Mouse (Mus musculus): Measurements from ENCODE around the gene Rbks. TPM values are rescaled to one million over a fixed set of nuclear protein-coding genes. Genes with fewer than 3 reads are reported as not detected.

Rbks gene
- 2.0 TPM for polyA plus RNA-seq (2012; fragmentation: generic; extraction: Trizol)

- peak within 1 kb of the TSS; percentile 64 for H3ac ChIP-seq (ENCODE audit: control insufficient read depth, insufficient read length)
- H3K4me3 ChIP-seq, result peak within 1 kb of the TSS; percentile 87
- peak within 1 kb of the TSS; percentile 77 for H3K4me2 ChIP-seq (ENCODE audit: low read depth)
- H3K27me3 ChIP-seq (ENCODE audit: control insufficient read depth, insufficient read depth, insufficient read length), result no peaks in the 10 kb centered on the region
- H3K36me3 ChIP-seq (ENCODE audit: control insufficient read depth, insufficient read depth), result peaks cover under 1% of the 10 kb centered on the region
- no peak for TF ChIP-seq MAX (IDR thresholded peaks at IDR 0.05; ENCODE audit: low read depth)
- no peak for TF ChIP-seq MYOG (IDR thresholded peaks at IDR 0.05; ENCODE audit: control insufficient read depth in 1 of 3, insufficient read depth in 1 of 3, insufficient read length in 2 of 3, low read depth in 2 of 3)
- TF ChIP-seq SRF (IDR thresholded peaks at IDR 0.05; ENCODE audit: control insufficient read depth, insufficient read length, low read depth), result no peak
- TF ChIP-seq POLR2AphosphoS2 (IDR thresholded peaks at IDR 0.05; ENCODE audit: insufficient read length, low read depth), result no peak
- TF ChIP-seq TCF3 (IDR thresholded peaks at IDR 0.05; ENCODE audit: insufficient read length, low read depth), result no peak
- TF ChIP-seq E2F4 (IDR thresholded peaks at IDR 0.05; ENCODE audit: insufficient read depth), result no peak
- no peak for TF ChIP-seq POLR2A (IDR thresholded peaks at IDR 0.05; ENCODE audit: insufficient read length, low read depth)
- TF ChIP-seq USF1 (IDR thresholded peaks at IDR 0.05; ENCODE audit: low read depth), result no peak
- no peak for TF ChIP-seq TCF12 (IDR thresholded peaks at IDR 0.05; ENCODE audit: insufficient read depth, poor library complexity, severe bottlenecking)
- no peak for TF ChIP-seq REST (IDR thresholded peaks at IDR 0.05; ENCODE audit: insufficient read depth, insufficient read length)
- no peak for TF ChIP-seq MYOD1 (IDR thresholded peaks at IDR 0.05; ENCODE audit: control insufficient read depth in 1 of 3, insufficient read length in 2 of 3, low read depth in 2 of 3)
- no peak for TF ChIP-seq CEBPB (IDR thresholded peaks at IDR 0.05; ENCODE audit: insufficient read depth, poor library complexity, severe bottlenecking)
- no peaks in the 10 kb centered on the region for H3K79me2 ChIP-seq (ENCODE audit: control insufficient read depth, insufficient read depth)
Measured at GRCm38 (mm10) chr5:31696971-31697643, at the start of gene Rbks. Rbks (minus strand) TSS chr5:31697627.

GRCm38 (mm10) chr5:31742521-31743031, 45.1 kb upstream of the Rbks start:
- no peaks in the 10 kb centered on the region for H3K27me3 ChIP-seq (ENCODE audit: control insufficient read depth, insufficient read depth, insufficient read length)

GRCm38 (mm10) chr5:31741931-31742330, 44.5 kb upstream of the Rbks start:
- Histone ChIP-seq H3K4me2 (ENCODE audit: low read depth) (no peak overlapping the region), H3ac (ENCODE audit: control insufficient read depth, insufficient read length) (no peak overlapping the region)

More at GRCm38 (mm10) chr5:31742521-31743031, 45.1 kb upstream of the Rbks start:
- Histone ChIP-seq H3K79me2 (ENCODE audit: control insufficient read depth, insufficient read depth) (no peaks in the 10 kb centered on the region), H3K36me3 (ENCODE audit: control insufficient read depth, insufficient read depth) (no peaks in the 10 kb centered on the region), H3K4me2 (ENCODE audit: low read depth) (no peak overlapping the region), H3ac (ENCODE audit: control insufficient read depth, insufficient read length) (no peak overlapping the region), H3K4me3 (no peak overlapping the region)
- TF ChIP-seq SRF (IDR thresholded peaks at IDR 0.05; ENCODE audit: control insufficient read depth, insufficient read length, low read depth) (no peak), CEBPB (IDR thresholded peaks at IDR 0.05; ENCODE audit: insufficient read depth, poor library complexity, severe bottlenecking) (no peak), MYOG (IDR thresholded peaks at IDR 0.05; ENCODE audit: control insufficient read depth in 1 of 3, insufficient read depth in 1 of 3, insufficient read length in 2 of 3, low read depth in 2 of 3) (no peak), TCF3 (IDR thresholded peaks at IDR 0.05; ENCODE audit: insufficient read length, low read depth) (no peak), MYOD1 (IDR thresholded peaks at IDR 0.05; ENCODE audit: control insufficient read depth in 1 of 3, insufficient read length in 2 of 3, low read depth in 2 of 3) (no peak), E2F4 (IDR thresholded peaks at IDR 0.05; ENCODE audit: insufficient read depth) (no peak), MAX (IDR thresholded peaks at IDR 0.05; ENCODE audit: low read depth) (no peak), POLR2AphosphoS2 (IDR thresholded peaks at IDR 0.05; ENCODE audit: insufficient read length, low read depth) (no peak), TCF12 (IDR thresholded peaks at IDR 0.05; ENCODE audit: insufficient read depth, poor library complexity, severe bottlenecking) (no peak), POLR2A (IDR thresholded peaks at IDR 0.05; ENCODE audit: insufficient read length, low read depth) (no peak), USF1 (IDR thresholded peaks at IDR 0.05; ENCODE audit: low read depth) (no peak), REST (IDR thresholded peaks at IDR 0.05; ENCODE audit: insufficient read depth, insufficient read length) (no peak)

GRCm38 (mm10) chr5:31732644-31733338, 35.4 kb upstream of the Rbks start:
- TF ChIP-seq CEBPB (IDR thresholded peaks at IDR 0.05; ENCODE audit: insufficient read depth, poor library complexity, severe bottlenecking) (no peak), POLR2A (IDR thresholded peaks at IDR 0.05; ENCODE audit: insufficient read length, low read depth) (no peak), TCF12 (IDR thresholded peaks at IDR 0.05; ENCODE audit: insufficient read depth, poor library complexity, severe bottlenecking) (no peak), SRF (IDR thresholded peaks at IDR 0.05; ENCODE audit: control insufficient read depth, insufficient read length, low read depth) (no peak), MAX (IDR thresholded peaks at IDR 0.05; ENCODE audit: low read depth) (no peak), REST (IDR thresholded peaks at IDR 0.05; ENCODE audit: insufficient read depth, insufficient read length) (no peak), TCF3 (IDR thresholded peaks at IDR 0.05; ENCODE audit: insufficient read length, low read depth) (no peak), MYOD1 (IDR thresholded peaks at IDR 0.05; ENCODE audit: control insufficient read depth in 1 of 3, insufficient read length in 2 of 3, low read depth in 2 of 3) (no peak), E2F4 (IDR thresholded peaks at IDR 0.05; ENCODE audit: insufficient read depth) (no peak), POLR2AphosphoS2 (IDR thresholded peaks at IDR 0.05; ENCODE audit: insufficient read length, low read depth) (no peak), USF1 (IDR thresholded peaks at IDR 0.05; ENCODE audit: low read depth) (no peak), MYOG (IDR thresholded peaks at IDR 0.05; ENCODE audit: control insufficient read depth in 1 of 3, insufficient read depth in 1 of 3, insufficient read length in 2 of 3, low read depth in 2 of 3) (no peak)
- Histone ChIP-seq H3K36me3 (ENCODE audit: control insufficient read depth, insufficient read depth) (no peaks in the 10 kb centered on the region), H3K27me3 (ENCODE audit: control insufficient read depth, insufficient read depth, insufficient read length) (no peaks in the 10 kb centered on the region)

More at GRCm38 (mm10) chr5:31741931-31742330, 44.5 kb upstream of the Rbks start:
- no peaks in the 10 kb centered on the region for H3K36me3 ChIP-seq (ENCODE audit: control insufficient read depth, insufficient read depth)
- no peaks in the 10 kb centered on the region for H3K79me2 ChIP-seq (ENCODE audit: control insufficient read depth, insufficient read depth)
- H3K4me3 ChIP-seq, result no peak overlapping the region
- no peaks in the 10 kb centered on the region for H3K27me3 ChIP-seq (ENCODE audit: control insufficient read depth, insufficient read depth, insufficient read length)
- no peak for TF ChIP-seq TCF12 (IDR thresholded peaks at IDR 0.05; ENCODE audit: insufficient read depth, poor library complexity, severe bottlenecking)
- no peak for TF ChIP-seq REST (IDR thresholded peaks at IDR 0.05; ENCODE audit: insufficient read depth, insufficient read length)
- TF ChIP-seq MYOD1 (IDR thresholded peaks at IDR 0.05; ENCODE audit: control insufficient read depth in 1 of 3, insufficient read length in 2 of 3, low read depth in 2 of 3), result no peak
- no peak for TF ChIP-seq MAX (IDR thresholded peaks at IDR 0.05; ENCODE audit: low read depth)
- TF ChIP-seq POLR2AphosphoS2 (IDR thresholded peaks at IDR 0.05; ENCODE audit: insufficient read length, low read depth), result no peak
- no peak for TF ChIP-seq USF1 (IDR thresholded peaks at IDR 0.05; ENCODE audit: low read depth)
- no peak for TF ChIP-seq POLR2A (IDR thresholded peaks at IDR 0.05; ENCODE audit: insufficient read length, low read depth)

More at GRCm38 (mm10) chr5:31732644-31733338, 35.4 kb upstream of the Rbks start:
- Histone ChIP-seq H3K79me2 (ENCODE audit: control insufficient read depth, insufficient read depth) (no peaks in the 10 kb centered on the region), H3ac (ENCODE audit: control insufficient read depth, insufficient read length) (no peak overlapping the region), H3K4me3 (no peak overlapping the region), H3K4me2 (ENCODE audit: low read depth) (no peak overlapping the region)

Data from myocyte (in vitro differentiated cells).